Mouse (Mus musculus): ENCODE data around the gene Gcnt1.

Gcnt1 gene

GRCm38 (mm10) chr19:17327881-17328404 lies 44.7 kb downstream of the Gcnt1 start:
- no peak for DNase-seq (ENCODE audit: low read depth, low spot score)

DNA sequence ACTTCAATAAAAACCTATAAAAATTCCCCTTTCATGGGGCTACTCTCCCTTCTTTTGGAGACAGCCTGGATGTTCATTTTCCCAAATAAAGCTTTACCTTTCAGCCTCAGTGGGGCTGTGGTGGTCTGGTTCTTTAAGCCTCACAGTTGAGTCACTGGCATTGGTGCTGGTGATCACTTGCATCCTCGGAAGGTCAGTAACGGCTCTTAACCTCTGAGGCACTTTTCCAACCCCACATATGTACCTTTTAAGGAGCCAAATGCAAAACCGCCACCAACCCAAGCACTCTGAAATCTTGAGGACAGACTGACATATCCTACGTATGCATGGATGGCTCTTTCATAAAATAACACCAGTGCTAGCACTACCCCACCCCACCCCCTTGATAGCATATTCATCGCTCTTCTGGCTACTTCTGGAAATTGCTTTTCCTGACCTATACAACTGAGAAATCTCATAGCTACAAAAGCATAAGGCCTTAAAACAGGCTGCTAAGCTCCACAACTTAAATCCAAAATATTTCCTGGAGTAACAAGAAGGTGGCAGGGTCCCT lies 48.9 kb downstream of the Gcnt1 start:
- DNase-seq (ENCODE audit: low read depth, low spot score) = no peak

GRCm38 (mm10) chr19:17323006-17323688 lies 49.5 kb downstream of the Gcnt1 start:
- no peak for DNase-seq (ENCODE audit: low read depth, low spot score)

DNA sequence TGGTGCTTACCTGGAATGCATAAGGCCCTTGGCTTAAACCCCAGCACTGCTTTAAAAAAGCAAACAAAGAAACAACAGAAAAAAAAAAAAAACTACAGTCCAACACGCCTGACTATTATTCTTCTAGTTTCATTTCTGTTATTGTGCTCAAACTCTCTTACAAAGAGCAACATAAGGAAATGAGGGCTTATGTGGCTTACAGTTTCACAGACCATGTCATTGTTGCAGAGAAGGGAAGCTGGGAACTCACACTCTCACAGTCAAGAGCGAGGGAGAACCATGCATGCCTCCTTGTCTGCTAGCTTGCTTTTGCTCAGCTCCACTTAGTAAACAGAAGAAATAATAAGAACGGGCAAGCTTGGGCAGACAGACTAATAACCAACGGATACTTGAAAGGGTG lies 52.9 kb downstream of the Gcnt1 start:
- DNase-seq (ENCODE audit: low read depth, low spot score) = no peak

DNA sequence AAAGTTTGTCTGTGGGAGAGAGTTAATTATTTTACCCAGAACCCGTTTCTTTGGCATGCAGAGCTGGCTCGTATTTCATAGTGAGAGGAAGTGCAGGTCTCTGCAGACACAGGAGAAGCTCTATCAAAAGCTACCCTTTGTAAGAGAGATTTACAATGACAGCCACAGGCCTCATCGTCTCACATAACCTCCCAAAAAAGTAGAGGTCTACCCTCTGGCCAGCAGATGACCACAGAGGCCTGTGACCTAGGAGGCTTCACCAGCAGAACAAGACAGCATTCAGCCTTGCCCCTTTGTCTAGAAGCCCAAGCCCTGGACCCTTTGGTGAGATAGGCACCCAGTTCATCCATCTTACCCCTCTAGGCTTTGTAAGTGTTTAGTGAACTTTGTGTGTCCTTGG lies 53.9 kb downstream of the Gcnt1 start:
- no peak for DNase-seq (ENCODE audit: low read depth, low spot score)

- no peak for DNase-seq (ENCODE audit: low read depth, low spot score)
Measured at GRCm38 (mm10) chr19:17316311-17317003, 56.2 kb downstream of the Gcnt1 start.

- no peak for DNase-seq (ENCODE audit: low read depth, low spot score)
Measured at GRCm38 (mm10) chr19:17314451-17314850, 58.2 kb downstream of the Gcnt1 start.

DNA sequence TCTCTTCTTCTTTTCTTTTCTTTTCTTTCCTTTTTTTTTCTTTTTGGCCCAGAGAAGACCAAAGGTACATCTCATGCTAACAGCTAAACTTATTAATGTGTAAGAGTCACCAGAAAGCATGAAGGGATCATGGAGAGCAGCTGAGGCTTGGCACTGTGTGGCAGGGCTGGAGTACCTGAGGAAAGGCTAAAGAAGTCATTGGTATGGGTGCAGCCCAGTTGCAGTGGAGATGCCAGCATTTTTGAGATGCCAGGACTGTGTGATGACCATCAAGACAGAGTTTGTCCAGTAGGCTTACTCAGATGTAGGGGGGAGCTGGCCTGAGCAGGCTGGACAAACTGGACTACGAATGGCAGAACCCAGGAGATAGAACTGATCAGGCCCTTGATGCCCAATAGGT lies 58.9 kb downstream of the Gcnt1 start:
- no peak for DNase-seq (ENCODE audit: low read depth, low spot score)

- DNase-seq (ENCODE audit: low read depth, low spot score) = no peak
Measured at GRCm38 (mm10) chr19:17312671-17313180, 59.9 kb downstream of the Gcnt1 start.

- no peak for DNase-seq (ENCODE audit: low read depth, low spot score)
Measured at GRCm38 (mm10) chr19:17311501-17311900, 61.1 kb downstream of the Gcnt1 start.

DNA sequence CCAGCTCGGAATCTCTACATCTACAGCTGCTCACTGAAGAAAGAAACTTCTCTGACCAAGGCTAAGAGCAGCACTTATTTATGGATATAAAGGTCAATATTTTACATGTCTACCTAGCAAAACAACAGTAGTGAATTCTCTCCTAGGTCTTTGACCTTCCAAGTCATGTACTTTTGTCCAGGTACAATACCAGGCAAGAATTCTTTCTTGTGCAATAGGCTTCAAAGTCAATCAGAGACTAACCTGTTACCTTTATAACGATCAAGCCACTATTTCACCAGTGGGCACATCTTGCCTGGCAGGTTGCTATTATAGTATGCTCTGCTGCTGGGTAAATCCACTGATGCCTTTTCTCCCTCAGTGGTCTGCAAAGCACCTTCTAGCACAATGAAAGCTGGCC lies 61.6 kb downstream of the Gcnt1 start:
- no peak for DNase-seq (ENCODE audit: low read depth, low spot score)

DNA sequence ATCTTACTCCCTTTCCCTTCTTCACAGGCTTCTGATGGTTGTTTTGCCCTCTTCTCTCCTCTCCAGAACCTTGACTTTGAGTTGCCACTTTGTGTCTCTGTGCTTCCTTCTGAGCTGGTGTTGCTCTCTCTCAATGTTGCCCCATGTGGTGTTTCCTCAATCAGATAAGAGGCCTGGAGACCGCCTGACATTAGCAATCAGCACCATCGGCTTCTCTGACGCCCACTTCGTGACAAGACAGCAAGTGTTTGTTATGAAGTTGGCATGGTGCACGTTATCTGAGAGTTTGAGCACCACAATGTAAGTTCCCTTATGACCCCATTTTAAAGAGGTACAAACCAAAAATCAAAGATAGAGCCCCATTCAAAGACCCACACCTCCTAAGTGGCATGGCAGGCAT lies 76.6 kb downstream of the Gcnt1 start:
- peak; percentile 49 for DNase-seq (ENCODE audit: low read depth, low spot score)

- DNase-seq (ENCODE audit: low read depth, low spot score) = peak; percentile 24
Measured at GRCm38 (mm10) chr19:17295211-17295766, 77.4 kb downstream of the Gcnt1 start.

DNA sequence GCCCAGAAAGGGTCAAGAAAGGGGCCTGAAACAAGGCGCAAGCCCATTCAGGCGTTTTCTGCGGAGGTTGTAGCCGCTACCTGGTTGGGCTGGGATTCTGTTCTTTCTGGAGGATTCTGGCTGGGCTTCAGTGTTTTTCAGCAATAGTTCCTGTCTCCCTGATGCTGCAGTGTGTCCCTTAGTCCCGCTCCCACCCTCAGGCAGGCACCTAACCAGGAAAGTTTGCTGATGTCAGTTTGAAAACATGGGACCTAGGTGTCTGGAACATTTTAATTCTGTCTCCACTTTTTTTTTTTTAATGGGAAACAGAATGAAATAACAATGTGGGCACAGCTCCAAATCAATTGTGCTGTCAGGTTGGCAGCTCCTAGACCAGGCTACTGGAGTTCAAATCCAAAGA lies 78.5 kb downstream of the Gcnt1 start:
- no peak for DNase-seq (ENCODE audit: low read depth, low spot score)

DNA sequence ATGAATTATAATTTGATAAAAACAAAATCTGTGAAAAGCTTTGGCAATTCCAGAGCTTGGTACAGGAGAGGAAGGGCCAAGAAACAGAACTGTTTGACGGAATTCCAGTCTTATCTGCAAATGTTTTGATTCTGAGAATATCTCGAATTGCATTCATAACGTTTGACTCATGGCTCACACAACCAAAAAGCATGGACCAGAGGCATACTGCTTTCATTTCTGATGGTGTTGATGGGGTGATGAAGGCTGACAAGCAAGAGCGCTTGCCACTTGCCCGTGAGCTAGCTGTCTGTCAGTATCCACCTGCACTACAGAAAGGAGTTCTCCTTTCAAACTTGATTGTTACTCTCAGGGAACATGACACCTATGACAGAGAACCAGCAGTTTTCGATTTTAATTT lies 83.1 kb downstream of the Gcnt1 start:
- DNase-seq (ENCODE audit: low read depth, low spot score) = no peak

DNA sequence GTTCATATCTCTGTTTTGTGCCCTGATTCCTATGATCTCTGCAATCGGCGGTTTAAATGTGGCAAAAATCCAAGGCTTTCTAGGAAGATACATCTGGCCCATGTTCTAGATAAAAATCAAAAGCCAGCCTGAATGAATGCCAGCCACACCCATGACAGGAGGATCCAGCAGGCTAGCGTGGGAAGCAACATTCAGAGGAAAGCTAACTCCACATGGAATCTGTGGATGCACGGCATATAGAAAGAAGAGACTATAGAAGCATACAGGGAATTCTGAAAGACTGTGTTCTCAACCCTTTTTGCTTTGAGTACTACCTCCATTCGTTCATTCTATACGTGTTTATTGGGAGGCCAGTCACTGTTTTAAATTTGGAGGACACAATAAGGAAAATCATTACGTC lies 86.6 kb downstream of the Gcnt1 start:
- DNase-seq (ENCODE audit: low read depth, low spot score) = no peak

DNA sequence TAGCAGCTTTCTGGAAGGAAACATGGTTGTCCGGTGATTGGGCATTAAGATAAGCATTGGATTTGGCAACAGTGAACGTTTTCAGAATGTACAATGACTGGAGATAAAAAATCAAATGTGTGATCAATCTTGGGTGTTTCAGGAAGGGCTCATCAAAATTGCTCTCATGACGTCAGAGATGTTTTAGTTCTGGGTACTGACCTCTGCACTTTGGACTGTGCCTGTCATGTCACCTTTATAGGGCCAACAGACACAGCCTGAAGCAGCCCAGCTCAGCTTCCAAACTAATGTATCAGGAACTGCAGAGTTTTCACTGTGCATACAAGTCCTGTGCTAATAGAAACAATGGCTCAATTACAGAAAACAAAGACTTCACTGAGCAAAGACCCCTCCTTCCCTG lies 89.3 kb downstream of the Gcnt1 start:
- DNase-seq (ENCODE audit: low read depth, low spot score) = no peak

- DNase-seq (ENCODE audit: low read depth, low spot score) = no peak
Measured at GRCm38 (mm10) chr19:17278381-17279051, 94.1 kb downstream of the Gcnt1 start.
